Mouse (Mus musculus) ES-E14 (cell line): ENCODE results near the gene Syngr2.

Experiments
- HCFC1 ChIP-seq: IDR thresholded peaks from 2 replicates; pipeline ENCODE4 v1.6.1; 2012; ENCODE audit warnings: low read length, inconsistent platforms, borderline replicate concordance; ENCODE audit not compliant: insufficient read depth
- MAFK ChIP-seq: IDR thresholded peaks from 2 replicates; pipeline ENCODE4 v1.6.1; 2014; ENCODE audit warnings: mild to moderate bottlenecking, low read depth, low read length, inconsistent platforms; ENCODE audit not compliant: insufficient read depth
- ZC3H11A ChIP-seq: IDR thresholded peaks from 2 replicates; pipeline ENCODE4 v1.6.1; 2012; ENCODE audit warnings: low read depth, mild to moderate bottlenecking, inconsistent platforms, low read length, borderline replicate concordance
- ZNF384 ChIP-seq: IDR thresholded peaks from 2 replicates; pipeline ENCODE4 v1.6.1; 2012; ENCODE audit warnings: low read depth, low read length, inconsistent platforms

DNA sequence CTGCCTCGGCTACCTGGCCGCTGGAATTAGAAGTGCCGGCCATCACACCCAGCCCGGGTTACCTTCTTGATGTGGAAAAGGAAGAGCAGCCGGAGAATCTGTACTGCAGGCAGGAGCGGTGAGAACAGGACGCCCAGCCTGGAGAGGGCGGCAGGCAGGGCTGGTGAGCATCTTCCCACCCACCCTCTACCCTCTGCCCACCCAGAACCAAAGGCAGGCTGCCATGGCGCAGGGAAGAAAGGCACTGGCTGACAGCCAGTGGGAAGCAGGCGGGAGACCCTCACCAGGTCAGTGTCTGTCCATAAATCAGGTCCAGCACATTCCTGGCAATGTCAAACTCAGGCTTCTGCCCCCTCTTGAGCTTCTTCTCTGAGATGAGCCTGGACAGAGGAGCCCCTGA, 39.1 kb upstream of the Syngr2 start:
- TF ChIP-seq MAFK (no peak), ZC3H11A (no peak), ZNF384 (no peak), HCFC1 (no peak)
